Mouse (Mus musculus): ENCODE data around the gene Mettl26. TPM values are rescaled to one million over a fixed set of nuclear protein-coding genes. Genes with fewer than 3 reads are reported as not detected.
"Not testable (repeated sequence)": the region's sequence is repeated elsewhere in the genome, so short reads cannot be mapped to it uniquely, and the experiment has no call there.

The Mettl26 gene
- polyA plus RNA-seq, 1 experiment from 2014 or later, result 3.3 TPM

- no peaks in the 10 kb centered on the region; the same call in 1 of the 2 replicates for H3K79me2 ChIP-seq (ENCODE audit: inconsistent target)
- H3K27ac ChIP-seq, result no peak overlapping the region
- 99% methylated on average over 8 of the region's 8 CpGs for WGBS (ENCODE audit: missing documents)
- H3K4me3 ChIP-seq (ENCODE audit: inconsistent target), result no peak overlapping the region
- no peaks in the 10 kb centered on the region for H3K36me3 ChIP-seq (ENCODE audit: inconsistent target)
These were observed 5.4 kb upstream of the Mettl26 start for GRCm38 (mm10) chr17:25869498-25869897.

GRCm38 (mm10) chr17:25869954-25870353 lies 4.9 kb upstream of the Mettl26 start:
- Histone ChIP-seq H3K27ac (no peak overlapping the region), H3K36me3 (ENCODE audit: inconsistent target) (no peaks in the 10 kb centered on the region), H3K4me3 (ENCODE audit: inconsistent target) (no peak overlapping the region), H3K79me2 (ENCODE audit: inconsistent target) (no peaks in the 10 kb centered on the region; the same call in 1 of the 2 replicates)
- 100% methylated on average over 2 of the region's 2 CpGs for WGBS (ENCODE audit: missing documents)

- H3K36me3 ChIP-seq (ENCODE audit: inconsistent target); H3K4me3 ChIP-seq (ENCODE audit: inconsistent target); H3K79me2 ChIP-seq (ENCODE audit: inconsistent target); H3K27ac ChIP-seq: not testable (repeated sequence)
These were observed 3.3 kb upstream of the Mettl26 start for GRCm38 (mm10) chr17:25871566-25871965.

- Histone ChIP-seq H3K79me2 (ENCODE audit: inconsistent target) (no peaks in the 10 kb centered on the region), H3K4me3 (ENCODE audit: inconsistent target) (no peak overlapping the region), H3K27ac (no peak overlapping the region), H3K36me3 (ENCODE audit: inconsistent target) (no peaks in the 10 kb centered on the region)
- WGBS (ENCODE audit: missing documents), result 89% methylated on average over 3 of the region's 3 CpGs
These were observed 2.2 kb upstream of the Mettl26 start for GRCm38 (mm10) chr17:25872676-25873075.

- H3K4me3 ChIP-seq (ENCODE audit: inconsistent target), result no peak overlapping the region
- H3K27ac ChIP-seq, result no peak overlapping the region
- H3K36me3 ChIP-seq (ENCODE audit: inconsistent target), result no peaks in the 10 kb centered on the region
- 87% methylated on average over 8 of the region's 11 CpGs for WGBS (ENCODE audit: missing documents)
- H3K79me2 ChIP-seq (ENCODE audit: inconsistent target), result no peaks in the 10 kb centered on the region
These were observed 1.3 kb upstream of the Mettl26 start for GRCm38 (mm10) chr17:25873405-25874147.

GRCm38 (mm10) chr17:25874148-25874720 lies 640 bp upstream of the Mettl26 start:
- Histone ChIP-seq H3K36me3 (ENCODE audit: inconsistent target) (no peaks in the 10 kb centered on the region), H3K79me2 (ENCODE audit: inconsistent target) (no peaks in the 10 kb centered on the region), H3K27ac (peak overlapping the region; percentile 31), H3K4me3 (ENCODE audit: inconsistent target) (peak overlapping the region; percentile 46)
- WGBS (ENCODE audit: missing documents), result 16% methylated on average over 14 of the region's 14 CpGs

- Histone ChIP-seq H3K79me2 (ENCODE audit: inconsistent target) (no peaks in the 10 kb centered on the region), H3K27ac (peak overlapping the region; percentile 31; the same call in 1 of the 2 replicates), H3K36me3 (ENCODE audit: inconsistent target) (no peaks in the 10 kb centered on the region), H3K4me3 (ENCODE audit: inconsistent target) (peak overlapping the region; percentile 46)
- 2% methylated on average over 59 of the region's 59 CpGs for WGBS (ENCODE audit: missing documents)
These were observed 580 bp downstream of the Mettl26 start for GRCm38 (mm10) chr17:25875171-25876136.

- Histone ChIP-seq H3K79me2 (ENCODE audit: inconsistent target) (no peaks in the 10 kb centered on the region), H3K27ac (no peak overlapping the region), H3K36me3 (ENCODE audit: inconsistent target) (no peaks in the 10 kb centered on the region), H3K4me3 (ENCODE audit: inconsistent target) (no peak overlapping the region)
- WGBS (ENCODE audit: missing documents), result 87% methylated on average over 10 of the region's 10 CpGs
These were observed 1.6 kb downstream of the Mettl26 start for GRCm38 (mm10) chr17:25876347-25876915.

GRCm38 (mm10) chr17:25877025-25877424 lies 2.2 kb downstream of the Mettl26 start:
- H3K4me3 ChIP-seq (ENCODE audit: inconsistent target), result no peak overlapping the region

GRCm38 (mm10) chr17:25877741-25878610 lies 3.1 kb downstream of the Mettl26 start:
- H3K79me2 ChIP-seq (ENCODE audit: inconsistent target), result no peaks in the 10 kb centered on the region
- H3K36me3 ChIP-seq (ENCODE audit: inconsistent target), result peaks cover 12% of the 10 kb centered on the region
- H3K27ac ChIP-seq, result no peak overlapping the region
- no peak overlapping the region for H3K4me3 ChIP-seq (ENCODE audit: inconsistent target)
- WGBS (ENCODE audit: missing documents), result 95% methylated on average over 32 of the region's 32 CpGs

More at GRCm38 (mm10) chr17:25877025-25877424, 2.2 kb downstream of the Mettl26 start:
- no peaks in the 10 kb centered on the region for H3K79me2 ChIP-seq (ENCODE audit: inconsistent target)
- WGBS (ENCODE audit: missing documents), result 96% methylated on average over 2 of the region's 3 CpGs
- no peak overlapping the region for H3K27ac ChIP-seq
- peaks cover 3% of the 10 kb centered on the region for H3K36me3 ChIP-seq (ENCODE audit: inconsistent target)

- H3K79me2 ChIP-seq (ENCODE audit: inconsistent target), result no peaks in the 10 kb centered on the region
- H3K36me3 ChIP-seq (ENCODE audit: inconsistent target), result peaks cover 20% of the 10 kb centered on the region
- H3K4me3 ChIP-seq (ENCODE audit: inconsistent target), result no peak overlapping the region
- H3K27ac ChIP-seq, result no peak overlapping the region
- 93% methylated on average over 19 of the region's 19 CpGs for WGBS (ENCODE audit: missing documents)
These were observed 3.8 kb downstream of the Mettl26 start for GRCm38 (mm10) chr17:25878611-25879180.

GRCm38 (mm10) chr17:25879261-25879660 lies 4.4 kb downstream of the Mettl26 start:
- WGBS (ENCODE audit: missing documents), result 95% methylated on average over 4 of the region's 4 CpGs
- Histone ChIP-seq H3K27ac (no peak overlapping the region), H3K36me3 (ENCODE audit: inconsistent target) (peaks cover 25% of the 10 kb centered on the region), H3K79me2 (ENCODE audit: inconsistent target) (no peaks in the 10 kb centered on the region), H3K4me3 (ENCODE audit: inconsistent target) (no peak overlapping the region)

- H3K36me3 ChIP-seq (ENCODE audit: inconsistent target), result peaks cover 30% of the 10 kb centered on the region
- H3K79me2 ChIP-seq (ENCODE audit: inconsistent target), result no peaks in the 10 kb centered on the region
- H3K4me3 ChIP-seq (ENCODE audit: inconsistent target), result no peak overlapping the region
- H3K27ac ChIP-seq, result no peak overlapping the region
- 97% methylated on average over 5 of the region's 8 CpGs for WGBS (ENCODE audit: missing documents)
These were observed 4.9 kb downstream of the Mettl26 start for GRCm38 (mm10) chr17:25879750-25880149.
